In the genomic region with DNA sequence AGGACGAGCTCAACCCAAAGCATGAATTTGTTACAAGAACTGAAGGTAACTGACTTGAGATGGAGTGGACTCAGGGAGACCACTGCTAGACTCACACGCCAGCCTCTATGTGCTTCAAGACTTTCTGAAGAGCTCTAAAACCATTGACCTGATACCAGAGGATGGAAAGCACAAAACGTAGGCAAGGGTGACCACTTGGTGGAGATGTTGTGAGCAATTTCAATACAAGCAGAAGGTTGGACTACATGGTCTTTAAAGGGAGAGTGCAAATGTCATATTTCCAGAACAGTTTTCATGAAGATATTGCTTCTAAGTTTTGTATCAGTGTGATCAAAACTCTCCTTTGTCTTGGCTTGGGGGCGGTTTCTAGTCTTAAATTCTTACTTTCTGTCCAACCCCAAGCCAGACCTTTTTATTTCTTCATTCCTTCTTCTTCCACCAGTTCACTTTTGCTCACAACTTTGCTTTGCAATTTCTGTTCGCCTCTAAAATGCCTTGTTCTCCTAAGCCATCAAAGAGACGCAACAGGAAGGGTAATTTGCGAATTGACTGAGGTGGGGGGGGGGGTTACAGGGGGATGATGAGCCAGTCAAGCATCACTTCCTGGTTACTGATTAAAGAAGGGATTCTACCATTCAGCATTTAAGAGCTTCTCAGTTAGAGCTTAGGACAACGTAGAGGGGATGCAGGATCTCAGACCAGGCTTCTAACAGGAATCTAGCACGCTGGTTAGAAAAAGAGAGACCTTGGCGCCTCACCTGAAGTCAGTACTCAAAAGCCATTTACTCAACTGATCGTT, we compare ENCODE assay signal across 8 mouse cellular contexts. TPM values are rescaled to one million over a fixed set of nuclear protein-coding genes. Genes with fewer than 3 reads are reported as not detected.
DNase-seq lines count a peak whose midpoint lies in the region; ATAC-seq and TF ChIP-seq lines count a peak whose summit lies in the region.

No protein-coding gene starts in this region.

- no peak for TF ChIP-seq CTCF in cerebellum, adult 2 months (IDR thresholded peaks at IDR 0.05; ENCODE audit: borderline replicate concordance, insufficient read depth, low read depth, low read length)
- TF ChIP-seq CTCF in MEL (IDR thresholded peaks at IDR 0.05 in 2 of 3, conservative IDR thresholded peaks at IDR 0.05 in 1 of 3; ENCODE audit: control insufficient read depth in 1 of 3, insufficient read depth in 1 of 3, low read depth in 2 of 3, low read length in 3 of 3, poor library complexity in 1 of 3, severe bottlenecking in 1 of 3) = peak in 1 of 3 experiments; percentile 21; a peak in 1 of 6 replicates
- no peak for TF ChIP-seq CTCF in thymus, adult 2 months (IDR thresholded peaks at IDR 0.05; ENCODE audit: borderline replicate concordance, control insufficient read depth, extremely low read depth, insufficient read depth, low read length, poor library complexity)

- peak overlapping the region; percentile 62 for H3K4me2 ChIP-seq in heart, embryonic 11.5 days
- H3K4me2 ChIP-seq in midbrain, embryonic 15.5 days = peak overlapping the region; percentile 27; the same call in 1 of the 2 replicates

- H3K4me1 ChIP-seq in cerebellum, adult 2 months (ENCODE audit: control insufficient read depth, insufficient read depth, low read length) = no peaks in the 10 kb centered on the region
- peaks cover 2 to 19% of the 10 kb centered on the region in 2 experiments for H3K4me1 ChIP-seq in MEL (ENCODE audit: control insufficient read depth in 1 of 2, insufficient read depth in 2 of 2, low read length in 2 of 2)
- no peaks in the 10 kb centered on the region for H3K4me1 ChIP-seq in heart, embryonic 11.5 days (ENCODE audit: control insufficient read depth, insufficient read depth, low read length)
- H3K4me1 ChIP-seq in midbrain, embryonic 15.5 days = no peaks in the 10 kb centered on the region
- H3K4me1 ChIP-seq in thymus, adult 2 months (replicated peaks; ENCODE audit: control insufficient read depth, insufficient read depth, low read length) = peaks cover 13% of the 10 kb centered on the region

- H3K27me3 ChIP-seq in cerebellum, adult 2 months (ENCODE audit: control insufficient read depth, insufficient read depth, low read length) = no peaks in the 10 kb centered on the region
- H3K27me3 ChIP-seq in MEL (ENCODE audit: control insufficient read depth in 1 of 2, insufficient read depth in 2 of 2, low read length in 2 of 2) = no peaks in the 10 kb centered on the region
- no peaks in the 10 kb centered on the region for H3K27me3 ChIP-seq in heart, embryonic 11.5 days (ENCODE audit: control insufficient read depth, insufficient read depth, low read length)
- H3K27me3 ChIP-seq in midbrain, embryonic 15.5 days (replicated peaks) = no peaks in the 10 kb centered on the region
- H3K27me3 ChIP-seq in thymus, adult 2 months (ENCODE audit: control insufficient read depth, insufficient read depth, low read length) = no peaks in the 10 kb centered on the region

- H3K4me3 ChIP-seq in cerebellum, adult 2 months (replicated peaks; ENCODE audit: insufficient read depth, low read depth, low read length) = peak overlapping the region; percentile 58
- peak overlapping the region; percentile 38 to 60 for H3K4me3 ChIP-seq in MEL (ENCODE audit: control insufficient read depth in 1 of 2, insufficient read depth in 1 of 2, low read depth in 2 of 2, low read length in 2 of 2)
- peak overlapping the region; percentile 29 for H3K4me3 ChIP-seq in heart, embryonic 11.5 days (ENCODE audit: low read depth, low read length)
- H3K4me3 ChIP-seq in midbrain, embryonic 15.5 days = no peak overlapping the region
- no peak overlapping the region for H3K4me3 ChIP-seq in thymus, adult 2 months (ENCODE audit: control insufficient read depth, insufficient read depth, low read length)

- TF ChIP-seq POLR2A in cerebellum, adult 2 months (IDR thresholded peaks at IDR 0.05; ENCODE audit: borderline replicate concordance, insufficient read depth, low read length) = no peak
- no peak for TF ChIP-seq POLR2A in MEL (IDR thresholded peaks at IDR 0.05; ENCODE audit: control insufficient read depth in 1 of 2, insufficient read depth in 1 of 2, low read depth in 1 of 2, low read length in 2 of 2, poor library complexity in 1 of 2)
- TF ChIP-seq POLR2A in thymus, adult 2 months (IDR thresholded peaks at IDR 0.05; ENCODE audit: control insufficient read depth, extremely low read depth, insufficient read depth, low read length, poor library complexity) = no peak

- no peak for DNase-seq in cerebellum, adult 2 months
- no peak for DNase-seq in cerebellum, adult 8-10 months
- peak; percentile 35 for DNase-seq in MEL (ENCODE audit: low read depth, low spot score)
- DNase-seq in kidney, postnatal 14 days = peak; percentile 21
- DNase-seq in thymus, postnatal 36 days = no peak
- no peak for DNase-seq in thymus, adult 2 months

- peak overlapping the region; percentile 44 for H3K9ac ChIP-seq in MEL (ENCODE audit: control insufficient read depth, low read depth, low read length, poor library complexity, severe bottlenecking)
- H3K9ac ChIP-seq in heart, embryonic 11.5 days (ENCODE audit: low read depth, low read length) = 0 out of 2 replicates have a peak overlapping the region, but pooled peaks have one; percentile 28
- H3K9ac ChIP-seq in midbrain, embryonic 15.5 days = no peak overlapping the region

- peak; percentile 21 for TF ChIP-seq RAD21 in MEL (IDR thresholded peaks at IDR 0.05; ENCODE audit: low read depth, low read length)

- ATAC-seq in heart, embryonic 11.5 days (replicated peaks; ENCODE audit: insufficient number of reproducible peaks, low FRiP score, low TSS enrichment) = no peak
- no peak for ATAC-seq in midbrain, embryonic 15.5 days (replicated peaks)

- peak overlapping the region; percentile 56 for H3K27ac ChIP-seq in cerebellum, adult 2 months (ENCODE audit: insufficient read depth, low read length)
- no peak overlapping the region for H3K27ac ChIP-seq in MEL (ENCODE audit: control insufficient read depth, low read depth, low read length)
- peak overlapping the region; percentile 29 for H3K27ac ChIP-seq in heart, embryonic 11.5 days (ENCODE audit: low read depth, low read length)
- H3K27ac ChIP-seq in midbrain, embryonic 15.5 days = peak overlapping the region; percentile 25; the same call in 1 of the 2 replicates
- H3K27ac ChIP-seq in thymus, adult 2 months (ENCODE audit: control insufficient read depth, insufficient read depth, low read length) = no peak overlapping the region

- H3K9me3 ChIP-seq in MEL (replicated peaks; ENCODE audit: insufficient read depth, low read length) = no peaks in the 10 kb centered on the region
- no peaks in the 10 kb centered on the region for H3K9me3 ChIP-seq in heart, embryonic 11.5 days (replicated peaks; ENCODE audit: control insufficient read depth, low read length)
- H3K9me3 ChIP-seq in midbrain, embryonic 15.5 days = no peaks in the 10 kb centered on the region

- WGBS in cerebellum, adult 2 months = 28% methylated on average over 11 of the region's 11 CpGs
- 35% methylated on average over 11 of the region's 11 CpGs for WGBS in heart, embryonic 11.5 days (ENCODE audit: insufficient replicate concordance)
- WGBS in midbrain, embryonic 15.5 days = 39% methylated on average over 11 of the region's 11 CpGs
- 21% methylated on average over 11 of the region's 11 CpGs for WGBS in thymus, adult 2 months

- TF ChIP-seq EP300 in MEL (IDR thresholded peaks at IDR 0.05; ENCODE audit: low read depth in 1 of 2, low read length in 2 of 2) = no peak

- peaks cover 0 to 16% of the 10 kb centered on the region in 2 experiments; a peak in 2 of 4 replicates for H3K36me3 ChIP-seq in MEL (ENCODE audit: control insufficient read depth in 1 of 2, insufficient read depth in 2 of 2, low read length in 2 of 2)
- no peaks in the 10 kb centered on the region for H3K36me3 ChIP-seq in heart, embryonic 11.5 days (ENCODE audit: control insufficient read depth, insufficient read depth, low read length)
- H3K36me3 ChIP-seq in midbrain, embryonic 15.5 days (replicated peaks) = no peaks in the 10 kb centered on the region
- H3K36me3 ChIP-seq in thymus, adult 2 months (ENCODE audit: control insufficient read depth, insufficient read depth, low read length) = no peaks in the 10 kb centered on the region

- peaks cover 20% of the 10 kb centered on the region for H3K79me2 ChIP-seq in MEL (ENCODE audit: control insufficient read depth, insufficient read depth, low read length, poor library complexity)

TF ChIP-seq in MEL, 35 proteins besides CTCF, POLR2A, EP300 and RAD21:
- no peak for TF ChIP-seq ELF1 (IDR thresholded peaks at IDR 0.05; ENCODE audit: low read depth, low read length)
- TF ChIP-seq MYB (IDR thresholded peaks at IDR 0.05; ENCODE audit: low read depth, low read length) = no peak
- no peak for TF ChIP-seq ETS1 (IDR thresholded peaks at IDR 0.05; ENCODE audit: low read depth, low read length)
- no peak for TF ChIP-seq E2F4 (IDR thresholded peaks at IDR 0.05; ENCODE audit: borderline replicate concordance, low read depth, low read length)
- no peak for TF ChIP-seq TBP (IDR thresholded peaks at IDR 0.05; ENCODE audit: low read depth, low read length)
- TF ChIP-seq GABPA (IDR thresholded peaks at IDR 0.05; ENCODE audit: low read depth, low read length) = no peak
- 0 out of 2 replicates have a peak, but pooled peaks have one; percentile 12 for TF ChIP-seq MAX (IDR thresholded peaks at IDR 0.05; ENCODE audit: low read length)
- no peak for TF ChIP-seq GATA1 (IDR thresholded peaks at IDR 0.05; ENCODE audit: low read depth, low read length)
- no peak for TF ChIP-seq MAFK (IDR thresholded peaks at IDR 0.05; ENCODE audit: borderline replicate concordance, low read depth, low read length)
- TF ChIP-seq POLR2AphosphoS5 (IDR thresholded peaks at IDR 0.05; ENCODE audit: borderline replicate concordance, low read depth, low read length) = no peak
- peak; percentile 33; the same call in 1 of the 2 replicates for TF ChIP-seq SMC3 (IDR thresholded peaks at IDR 0.05; ENCODE audit: low read depth, low read length)
- 0 out of 2 replicates have a peak, but pooled peaks have one; percentile 24 for TF ChIP-seq NELFE (IDR thresholded peaks at IDR 0.05; ENCODE audit: low read depth, low read length)
- TF ChIP-seq TAL1 (IDR thresholded peaks at IDR 0.05; ENCODE audit: low read length) = no peak
- TF ChIP-seq MAZ (IDR thresholded peaks at IDR 0.05; ENCODE audit: low read depth, low read length) = peak; percentile 43; the same call in 1 of the 2 replicates
- no peak for TF ChIP-seq BHLHE40 (IDR thresholded peaks at IDR 0.05; ENCODE audit: borderline replicate concordance, low read depth, low read length)

RNA-seq across cellular contexts. Expression of a gene that starts 0.8 kb away (rescaled TPM):
- polyA plus RNA-seq in cerebellum, adult 2 months (2012; rRNA removed) = 110 and 127 TPM in 2 replicates
- total RNA-seq in MEL (2012; rRNA removed) = 41.2 and 50.5 TPM in 2 replicates
- 10 to 100 TPM in 1 of 2 experiments, not detected in 1; 60.1 TPM for polyA plus RNA-seq in MEL (2012; ENCODE audit: insufficient read depth in 1 of 2, insufficient read length in 2 of 2, low read depth in 1 of 2, low replicate concordance in 2 of 2, missing spikeins in 1 of 2)
- 25.5 and 27.6 TPM in 2 replicates for polyA plus RNA-seq in heart, embryonic 11.5 days (2014; fragmentation: Nextera tagmentation; extraction: Ambion mirVana)
- 95.7 and 97.6 TPM in 2 replicates for polyA plus RNA-seq in midbrain, embryonic 15.5 days (2015; fragmentation: Nextera tagmentation; extraction: Ambion mirVana)
- polyA plus RNA-seq in thymus, adult 2 months (2012; rRNA removed) = 15.3 and 15.6 TPM in 2 replicates

Comparison
In these comparisons a context has a peak if more than half of its experiments do, and no peak if none do; other contexts are left out.
1. DNase-seq: peak in MEL (single experiment) and kidney, postnatal 14 days (single experiment); none in cerebellum, adult 2 months (0 of 2), cerebellum, adult 8-10 months (single experiment), thymus, postnatal 36 days (0 of 2) and thymus, adult 2 months (single experiment).
2. H3K27ac ChIP-seq: peak in cerebellum, adult 2 months (single experiment), heart, embryonic 11.5 days (single experiment) and midbrain, embryonic 15.5 days (single experiment); none in MEL (single experiment) and thymus, adult 2 months (single experiment).
3. H3K4me3 ChIP-seq: peak in cerebellum, adult 2 months (single experiment), MEL (2 of 2) and heart, embryonic 11.5 days (single experiment); none in midbrain, embryonic 15.5 days (single experiment) and thymus, adult 2 months (single experiment).